Mouse (Mus musculus) erythroblast, embryonic 14.5 days (primary cell): ENCODE results near the gene Fdps.

ENCODE experiments used
- GATA1 ChIP-seq: IDR thresholded peaks from 2 replicates; pipeline ENCODE4 v1.6.1; 2012; ENCODE audit warnings: low read length, inconsistent platforms, mixed read lengths
- TAL1 ChIP-seq: IDR thresholded peaks from 3 replicates; pipeline ENCODE4 v1.6.1; 2012; ENCODE audit warnings: low read length, inconsistent platforms, mixed read lengths

GRCm38 (mm10) chr3:89106881-89107280, 5.1 kb upstream of the Fdps start:
- TF ChIP-seq TAL1 (no peak), GATA1 (no peak)
